Mouse (Mus musculus): ENCODE data around the gene P4hb.

DNA sequence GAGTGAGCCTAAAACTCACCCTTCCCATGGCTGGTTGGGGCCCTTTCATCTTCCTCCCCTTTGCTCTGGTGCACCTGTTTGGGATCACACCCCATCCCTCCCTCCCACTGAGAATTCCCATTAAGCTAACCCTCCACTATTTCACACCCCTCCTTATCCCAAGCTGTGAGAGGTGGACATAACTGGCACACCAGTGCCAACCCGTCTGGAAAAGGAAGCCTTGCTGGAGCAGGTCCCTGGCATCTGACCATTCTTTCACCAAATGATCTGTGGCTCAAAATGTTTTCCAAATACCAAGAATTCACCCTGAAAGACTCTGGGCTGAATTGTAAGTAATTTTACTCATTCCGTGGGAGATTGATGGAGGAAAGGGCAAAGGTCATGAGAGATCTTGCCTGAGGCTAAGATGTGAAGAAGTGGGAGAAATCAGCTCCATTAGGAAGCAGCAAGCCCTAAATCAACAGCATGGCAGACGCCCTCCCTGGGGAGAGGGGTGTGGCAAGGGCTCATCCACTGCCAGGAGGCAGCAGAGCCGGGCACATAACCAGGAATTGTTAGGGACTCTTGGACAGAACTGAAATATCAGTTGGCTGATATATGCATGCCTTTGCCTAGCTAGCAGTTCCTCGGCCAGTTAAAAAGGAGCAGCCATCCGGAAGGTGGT lies 60.1 kb downstream of the P4hb start:
- TF ChIP-seq ZKSCAN1 (IDR thresholded peaks at IDR 0.05; ENCODE audit: low read depth, low read length), result no peak
- no peak for TF ChIP-seq CTCF (IDR thresholded peaks at IDR 0.05 in 2 of 3, conservative IDR thresholded peaks at IDR 0.05 in 1 of 3; ENCODE audit: control insufficient read depth in 1 of 3, insufficient read depth in 1 of 3, low read depth in 2 of 3, low read length in 3 of 3, poor library complexity in 1 of 3, severe bottlenecking in 1 of 3)
- no peak for TF ChIP-seq EP300 (IDR thresholded peaks at IDR 0.05; ENCODE audit: low read depth in 1 of 2, low read length in 2 of 2)
- TF ChIP-seq NELFE (IDR thresholded peaks at IDR 0.05; ENCODE audit: low read depth, low read length), result no peak
